Mouse (Mus musculus): ENCODE measurements around the gene Fam13c. TPM values are rescaled to one million over a fixed set of nuclear protein-coding genes. Genes with fewer than 3 reads are reported as not detected.

Gene Fam13c
- polyA plus RNA-seq (2012; rRNA removed), result 0.47 and 0.63 TPM in 2 replicates

DNA sequence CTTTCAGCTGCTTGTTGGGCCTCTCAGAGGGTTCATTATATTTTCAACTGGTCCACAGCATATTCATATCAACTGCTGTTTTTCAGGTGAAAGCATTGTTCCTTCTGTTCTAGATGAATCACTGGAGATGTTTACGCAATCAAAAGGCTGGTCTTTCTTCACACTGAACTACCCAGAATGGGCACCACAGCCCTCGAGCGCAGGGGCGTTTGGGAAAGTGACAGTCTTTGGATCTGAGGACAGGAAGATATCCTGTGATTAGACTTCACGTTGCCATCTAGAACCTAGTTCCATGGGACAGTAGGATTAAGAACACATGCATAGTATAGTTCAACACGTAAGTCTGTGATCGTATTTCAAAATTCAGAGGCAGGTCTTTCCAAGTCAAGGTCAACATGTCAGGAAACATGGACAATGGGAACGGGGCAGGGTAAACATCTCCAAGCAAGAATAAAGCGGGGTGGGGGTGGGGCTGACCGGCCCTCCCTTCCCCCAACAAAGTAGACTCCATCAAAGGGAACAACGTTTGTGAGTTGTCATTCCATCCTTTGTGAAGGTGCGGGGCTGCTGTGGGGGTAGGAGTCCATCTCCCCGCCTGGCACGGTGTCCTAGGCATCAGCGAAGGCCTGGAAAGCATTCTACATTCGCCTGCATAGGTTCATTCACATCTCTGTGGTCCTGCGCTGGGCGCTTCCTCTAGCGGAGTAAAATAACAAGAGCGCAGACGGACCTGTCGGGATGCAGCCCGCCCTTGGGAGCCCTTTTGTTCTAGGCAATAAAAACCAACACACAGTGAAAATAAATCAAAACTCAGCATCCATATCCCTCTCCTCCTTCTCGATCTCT, at the start of gene Fam13c:
Gene Fam13c (plus strand): TSS at position 806 of the 846 bp plus-strand sequence.
- Histone ChIP-seq H3K4me3 (ENCODE audit: low read depth, low read length) (peak within 1 kb of the TSS; percentile 71), H3K27ac (ENCODE audit: insufficient read depth, low read depth, low read length) (peak within 1 kb of the TSS; percentile 49), H3K36me3 (ENCODE audit: control insufficient read depth, insufficient read depth, low read length) (no peaks in the 10 kb centered on the region), H3K27me3 (ENCODE audit: control insufficient read depth, insufficient read depth, low read length) (no peaks in the 10 kb centered on the region; the same call in 1 of the 2 replicates), H3K4me1 (ENCODE audit: control insufficient read depth, insufficient read depth, insufficient read length, low read length) (no peaks in the 10 kb centered on the region)
- WGBS, result 16% methylated on average over 24 of the region's 24 CpGs
- TF ChIP-seq POLR2A (IDR thresholded peaks at IDR 0.05; ENCODE audit: low read depth, low read length) (no peak), CTCF (IDR thresholded peaks at IDR 0.05; ENCODE audit: extremely low read depth, insufficient read length, insufficient replicate concordance, low read depth, low read length) (no peak)

- Histone ChIP-seq H3K36me3 (ENCODE audit: control insufficient read depth, insufficient read depth, low read length) (no peaks in the 10 kb centered on the region), H3K27ac (ENCODE audit: insufficient read depth, low read depth, low read length) (no peak overlapping the region), H3K4me1 (ENCODE audit: control insufficient read depth, insufficient read depth, insufficient read length, low read length) (no peaks in the 10 kb centered on the region), H3K4me3 (ENCODE audit: low read depth, low read length) (no peak overlapping the region), H3K27me3 (ENCODE audit: control insufficient read depth, insufficient read depth, low read length) (no peaks in the 10 kb centered on the region)
- TF ChIP-seq POLR2A (IDR thresholded peaks at IDR 0.05; ENCODE audit: low read depth, low read length), result no peak
- TF ChIP-seq CTCF (IDR thresholded peaks at IDR 0.05; ENCODE audit: extremely low read depth, insufficient read length, insufficient replicate concordance, low read depth, low read length), result no peak
- WGBS, result 77% methylated on average over 5 of the region's 5 CpGs
These were observed 44.4 kb upstream of the Fam13c start for GRCm38 (mm10) chr10:70395900-70396299.

DNA sequence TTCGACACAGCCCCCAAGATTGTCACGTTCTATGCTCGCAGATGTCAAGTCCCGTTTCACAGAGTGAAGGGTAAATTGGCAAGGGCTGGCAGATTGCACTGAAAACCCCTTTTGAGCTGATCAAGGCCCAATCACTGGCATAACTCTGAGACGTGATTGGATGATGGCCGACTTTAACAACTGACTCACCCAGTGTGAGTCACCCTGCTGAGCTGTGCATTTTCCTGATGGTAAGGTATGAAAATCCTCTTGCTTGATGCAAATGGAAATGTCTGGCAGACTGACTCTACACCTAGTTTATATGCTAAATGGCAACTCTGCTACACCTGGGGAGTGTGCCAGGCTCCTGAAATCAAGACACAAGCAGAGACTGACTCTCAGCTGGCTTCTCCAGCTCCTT, 42.1 kb upstream of the Fam13c start:
- Histone ChIP-seq H3K27ac (ENCODE audit: insufficient read depth, low read depth, low read length) (no peak overlapping the region), H3K36me3 (ENCODE audit: control insufficient read depth, insufficient read depth, low read length) (no peaks in the 10 kb centered on the region), H3K4me1 (ENCODE audit: control insufficient read depth, insufficient read depth, insufficient read length, low read length) (no peaks in the 10 kb centered on the region), H3K4me3 (ENCODE audit: low read depth, low read length) (no peak overlapping the region), H3K27me3 (ENCODE audit: control insufficient read depth, insufficient read depth, low read length) (no peaks in the 10 kb centered on the region)
- TF ChIP-seq POLR2A (IDR thresholded peaks at IDR 0.05; ENCODE audit: low read depth, low read length), result no peak
- no peak for TF ChIP-seq CTCF (IDR thresholded peaks at IDR 0.05; ENCODE audit: extremely low read depth, insufficient read length, insufficient replicate concordance, low read depth, low read length)
- 89% methylated on average over 6 of the region's 6 CpGs for WGBS

- TF ChIP-seq POLR2A (IDR thresholded peaks at IDR 0.05; ENCODE audit: low read depth, low read length) (no peak), CTCF (IDR thresholded peaks at IDR 0.05; ENCODE audit: extremely low read depth, insufficient read length, insufficient replicate concordance, low read depth, low read length) (no peak)
- no peaks in the 10 kb centered on the region for H3K27me3 ChIP-seq (ENCODE audit: control insufficient read depth, insufficient read depth, low read length)
- no peak overlapping the region for H3K27ac ChIP-seq (ENCODE audit: insufficient read depth, low read depth, low read length)
- no peaks in the 10 kb centered on the region for H3K36me3 ChIP-seq (ENCODE audit: control insufficient read depth, insufficient read depth, low read length)
- H3K4me1 ChIP-seq (ENCODE audit: control insufficient read depth, insufficient read depth, insufficient read length, low read length), result no peaks in the 10 kb centered on the region
- no peak overlapping the region for H3K4me3 ChIP-seq (ENCODE audit: low read depth, low read length)
- 82% methylated on average over 4 of the region's 4 CpGs for WGBS
These were observed 38.3 kb upstream of the Fam13c start for GRCm38 (mm10) chr10:70402006-70402405.

DNA sequence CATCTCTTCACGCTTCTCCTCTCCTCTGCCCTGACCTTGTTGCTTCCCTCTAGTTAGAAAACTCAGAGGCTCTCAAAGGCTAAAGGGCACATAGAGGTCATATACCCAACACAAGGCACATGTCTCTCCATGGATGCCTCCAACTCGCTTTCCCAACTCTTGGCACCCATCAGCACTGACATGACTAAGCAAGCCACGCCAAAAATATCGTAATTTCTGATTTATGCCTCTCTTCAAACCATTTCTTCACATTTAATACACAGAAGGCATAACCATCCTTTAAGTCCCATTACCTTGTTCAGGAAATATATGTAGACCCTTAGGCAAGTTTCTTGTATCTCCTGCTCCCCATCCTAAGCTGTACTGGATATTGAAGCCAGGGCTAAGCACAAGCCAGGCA, 37.6 kb upstream of the Fam13c start:
- no peaks in the 10 kb centered on the region for H3K4me1 ChIP-seq (ENCODE audit: control insufficient read depth, insufficient read depth, insufficient read length, low read length)
- TF ChIP-seq POLR2A (IDR thresholded peaks at IDR 0.05; ENCODE audit: low read depth, low read length), result no peak
- no peak for TF ChIP-seq CTCF (IDR thresholded peaks at IDR 0.05; ENCODE audit: extremely low read depth, insufficient read length, insufficient replicate concordance, low read depth, low read length)
- no peak overlapping the region for H3K27ac ChIP-seq (ENCODE audit: insufficient read depth, low read depth, low read length)
- no peaks in the 10 kb centered on the region for H3K27me3 ChIP-seq (ENCODE audit: control insufficient read depth, insufficient read depth, low read length)
- H3K4me3 ChIP-seq (ENCODE audit: low read depth, low read length), result no peak overlapping the region
- WGBS, result 83% methylated on average over 4 of the region's 4 CpGs
- H3K36me3 ChIP-seq (ENCODE audit: control insufficient read depth, insufficient read depth, low read length), result no peaks in the 10 kb centered on the region

DNA sequence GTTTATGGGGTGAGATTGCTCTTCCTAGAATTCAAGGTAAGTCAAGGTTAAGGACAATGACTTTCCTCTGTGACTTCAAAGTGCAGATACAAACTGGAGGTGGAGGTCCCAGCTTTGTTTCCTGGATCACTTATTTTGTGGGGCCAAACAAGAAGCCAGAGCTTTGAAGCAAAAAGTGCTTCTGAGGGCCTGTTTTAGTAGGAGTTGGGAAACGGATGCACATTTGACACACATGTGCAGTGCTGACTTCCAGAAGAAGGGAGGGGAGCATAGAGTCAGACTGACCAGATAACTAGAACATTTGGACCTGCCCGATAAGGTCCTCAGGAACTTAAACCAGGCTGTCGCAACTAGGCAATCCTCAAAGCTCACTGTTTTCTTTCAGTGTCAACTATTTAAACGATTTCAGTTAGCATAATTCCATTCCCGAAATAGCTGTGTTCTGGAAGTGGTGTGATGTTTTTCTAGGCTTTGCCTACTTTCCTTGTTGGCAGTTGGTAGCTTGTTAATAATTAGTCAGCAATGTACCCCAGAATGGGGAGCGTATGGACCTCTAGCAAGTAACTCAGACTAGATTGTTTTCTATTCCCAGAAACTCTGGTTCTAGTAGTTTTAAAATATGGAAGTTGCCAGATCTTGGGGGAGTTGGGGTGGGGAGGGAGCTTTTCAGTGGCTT, 22.3 kb upstream of the Fam13c start:
- H3K27ac ChIP-seq (ENCODE audit: insufficient read depth, low read depth, low read length), result no peak overlapping the region

More for the DNA sequence above, 22.3 kb upstream of the Fam13c start:
- WGBS, result 61% methylated on average over 6 of the region's 6 CpGs
- no peaks in the 10 kb centered on the region for H3K27me3 ChIP-seq (ENCODE audit: control insufficient read depth, insufficient read depth, low read length)
- TF ChIP-seq CTCF (IDR thresholded peaks at IDR 0.05; ENCODE audit: extremely low read depth, insufficient read length, insufficient replicate concordance, low read depth, low read length) (no peak), POLR2A (IDR thresholded peaks at IDR 0.05; ENCODE audit: low read depth, low read length) (no peak)
- H3K36me3 ChIP-seq (ENCODE audit: control insufficient read depth, insufficient read depth, low read length), result no peaks in the 10 kb centered on the region
- no peak overlapping the region for H3K4me3 ChIP-seq (ENCODE audit: low read depth, low read length)
- no peaks in the 10 kb centered on the region for H3K4me1 ChIP-seq (ENCODE audit: control insufficient read depth, insufficient read depth, insufficient read length, low read length)
